Mouse (Mus musculus): ENCODE measurements around the gene Krt23. TPM values are rescaled to one million over a fixed set of nuclear protein-coding genes. Genes with fewer than 3 reads are reported as not detected.

Krt23 gene
- total RNA-seq (2014; fragmentation: Nextera tagmentation) = not detected in 2 replicates
- not detected in 2 replicates for total RNA-seq (2017)

GRCm38 (mm10) chr11:99492733-99493573 is at the start of gene Krt23:
Gene Krt23, minus strand, starts transcription at chr11:99493137.
- 0 out of 2 replicates have a peak, but pooled peaks have one; percentile 30 for ATAC-seq (replicated peaks; ENCODE audit: poor library complexity, severe bottlenecking)

- no peak for ATAC-seq (replicated peaks; ENCODE audit: poor library complexity, severe bottlenecking)
These were observed 46.8 kb upstream of the Krt23 start for GRCm38 (mm10) chr11:99539721-99540120.

- ATAC-seq (replicated peaks; ENCODE audit: poor library complexity, severe bottlenecking) = no peak
These were observed 28.4 kb upstream of the Krt23 start, which contains the start of gene Krt39 for GRCm38 (mm10) chr11:99521288-99521860. Gene Krt39, minus strand, starts transcription at chr11:99521338.

- no peak for ATAC-seq (replicated peaks; ENCODE audit: poor library complexity, severe bottlenecking)
These were observed 21.2 kb upstream of the Krt23 start for GRCm38 (mm10) chr11:99514098-99514497.

- no peak for ATAC-seq (replicated peaks; ENCODE audit: poor library complexity, severe bottlenecking)
These were observed 7.3 kb upstream of the Krt23 start for GRCm38 (mm10) chr11:99500095-99500805.

GRCm38 (mm10) chr11:99496460-99496859 is 3.5 kb upstream of the Krt23 start:
- no peak for ATAC-seq (replicated peaks; ENCODE audit: poor library complexity, severe bottlenecking)

GRCm38 (mm10) chr11:99494741-99495140 is 1.8 kb upstream of the Krt23 start:
- ATAC-seq (replicated peaks; ENCODE audit: poor library complexity, severe bottlenecking) = no peak

GRCm38 (mm10) chr11:99493574-99493850 is 575 bp upstream of the Krt23 start:
- ATAC-seq (replicated peaks; ENCODE audit: poor library complexity, severe bottlenecking) = no peak

GRCm38 (mm10) chr11:99491040-99491439 is 1.9 kb downstream of the Krt23 start:
- no peak for ATAC-seq (replicated peaks; ENCODE audit: poor library complexity, severe bottlenecking)

GRCm38 (mm10) chr11:99490624-99491023 is 2.3 kb downstream of the Krt23 start:
- no peak for ATAC-seq (replicated peaks; ENCODE audit: poor library complexity, severe bottlenecking)

- ATAC-seq (replicated peaks; ENCODE audit: poor library complexity, severe bottlenecking) = no peak
These were observed 3.7 kb downstream of the Krt23 start for GRCm38 (mm10) chr11:99489233-99489632.

GRCm38 (mm10) chr11:99474981-99475380 is 18.0 kb downstream of the Krt23 start:
- no peak for ATAC-seq (replicated peaks; ENCODE audit: poor library complexity, severe bottlenecking)

- no peak for ATAC-seq (replicated peaks; ENCODE audit: poor library complexity, severe bottlenecking)
These were observed 19.5 kb downstream of the Krt23 start for GRCm38 (mm10) chr11:99473433-99473832.

GRCm38 (mm10) chr11:99472405-99472804 is 20.5 kb downstream of the Krt23 start:
- no peak for ATAC-seq (replicated peaks; ENCODE audit: poor library complexity, severe bottlenecking)

- ATAC-seq (replicated peaks; ENCODE audit: poor library complexity, severe bottlenecking) = no peak
These were observed 21.0 kb downstream of the Krt23 start for GRCm38 (mm10) chr11:99471946-99472345.

- ATAC-seq (replicated peaks; ENCODE audit: poor library complexity, severe bottlenecking) = no peak
These were observed 23.7 kb downstream of the Krt23 start for GRCm38 (mm10) chr11:99469228-99469627.

GRCm38 (mm10) chr11:99468566-99468965 is 24.4 kb downstream of the Krt23 start:
- no peak for ATAC-seq (replicated peaks; ENCODE audit: poor library complexity, severe bottlenecking)

- ATAC-seq (replicated peaks; ENCODE audit: poor library complexity, severe bottlenecking) = no peak
These were observed 26.6 kb downstream of the Krt23 start for GRCm38 (mm10) chr11:99466316-99466715.

- ATAC-seq (replicated peaks; ENCODE audit: poor library complexity, severe bottlenecking) = peak; percentile 61; the same call in 1 of the 2 replicates
These were observed 28.1 kb downstream of the Krt23 start for GRCm38 (mm10) chr11:99464836-99465235.

- ATAC-seq (replicated peaks; ENCODE audit: poor library complexity, severe bottlenecking) = peak; percentile 80
These were observed 29.8 kb downstream of the Krt23 start for GRCm38 (mm10) chr11:99463155-99463554.

- ATAC-seq (replicated peaks; ENCODE audit: poor library complexity, severe bottlenecking) = no peak
These were observed 31.2 kb downstream of the Krt23 start for GRCm38 (mm10) chr11:99461736-99462135.

All from granulocyte monocyte progenitor cell, adult 5-6 weeks (primary cell).